Mouse (Mus musculus): ENCODE measurements around the gene Sprr2e. TPM values are rescaled to one million over a fixed set of nuclear protein-coding genes. Genes with fewer than 3 reads are reported as not detected.

Gene Sprr2e
- not detected in 2 replicates for polyA plus RNA-seq (2015; fragmentation: Nextera tagmentation; extraction: Ambion mirVana)

DNA sequence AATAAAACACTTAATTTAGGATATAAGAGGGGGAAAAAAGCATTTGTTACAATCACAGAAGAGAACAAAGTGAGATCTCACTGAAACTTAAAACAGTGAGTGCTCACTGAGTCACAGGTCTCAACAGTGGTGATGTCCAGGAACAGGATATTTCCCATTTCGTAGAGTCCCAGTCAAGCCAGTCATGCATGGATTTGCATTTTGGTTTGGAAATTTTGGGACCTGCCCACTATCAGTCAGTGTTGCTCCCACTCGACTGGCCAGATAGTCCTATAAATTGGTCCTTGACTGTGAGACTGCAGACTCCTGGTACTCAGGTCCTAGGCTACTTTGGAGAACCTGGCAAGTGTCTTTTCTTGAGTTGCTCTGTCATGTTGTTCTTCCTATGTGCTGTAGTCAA is at the start of gene Sprr2e:
Gene Sprr2e, plus strand, starts transcription at position 301 of the 400 bp plus-strand sequence.
- Histone ChIP-seq H3K4me3 (ENCODE audit: low read depth, low read length) (no peak within 1 kb of the TSS), H3K9ac (replicated peaks) (no peak within 1 kb of the TSS), H3K9me3 (ENCODE audit: low read length) (no peaks in the 10 kb centered on the region), H3K36me3 (replicated peaks; ENCODE audit: insufficient read depth, low read length) (no peaks in the 10 kb centered on the region), H3K27me3 (ENCODE audit: insufficient read depth, low read length) (no peaks in the 10 kb centered on the region), H3K4me1 (ENCODE audit: insufficient read depth) (no peaks in the 10 kb centered on the region), H3K27ac (ENCODE audit: low read depth) (no peak within 1 kb of the TSS), H3K4me2 (ENCODE audit: low read depth, low read length) (no peak within 1 kb of the TSS)
- WGBS (ENCODE audit: insufficient replicate concordance), result 63% methylated on average over 2 of the region's 2 CpGs
- DNase-seq (no peak), ATAC-seq (no peak)
- TF ChIP-seq EP300 (IDR thresholded peaks at IDR 0.05; ENCODE audit: low read depth), result no peak
- no peak for TF ChIP-seq CTCF (IDR thresholded peaks at IDR 0.05; ENCODE audit: low read depth)

GRCm38 (mm10) chr3:92307406-92307805 is 44.5 kb upstream of the Sprr2e start:
- H3K27ac ChIP-seq (ENCODE audit: low read depth), result no peak overlapping the region
- no peaks in the 10 kb centered on the region for H3K27me3 ChIP-seq (ENCODE audit: insufficient read depth, low read length)
- ATAC-seq (no peak), DNase-seq (no peak)
- no peaks in the 10 kb centered on the region for H3K9me3 ChIP-seq (ENCODE audit: low read length)
- WGBS (ENCODE audit: insufficient replicate concordance), result 70% methylated on average over 1 of the region's 1 CpGs
- no peak overlapping the region for H3K4me3 ChIP-seq (ENCODE audit: low read depth, low read length)
- no peak overlapping the region for H3K4me2 ChIP-seq (ENCODE audit: low read depth, low read length)
- no peak for TF ChIP-seq CTCF (IDR thresholded peaks at IDR 0.05; ENCODE audit: low read depth)
- no peak for TF ChIP-seq EP300 (IDR thresholded peaks at IDR 0.05; ENCODE audit: low read depth)
- H3K36me3 ChIP-seq (replicated peaks; ENCODE audit: insufficient read depth, low read length), result no peaks in the 10 kb centered on the region
- H3K4me1 ChIP-seq (ENCODE audit: insufficient read depth), result no peaks in the 10 kb centered on the region
- H3K9ac ChIP-seq (replicated peaks), result no peak overlapping the region

- no peak for TF ChIP-seq EP300 (IDR thresholded peaks at IDR 0.05; ENCODE audit: low read depth)
- TF ChIP-seq CTCF (IDR thresholded peaks at IDR 0.05; ENCODE audit: low read depth), result no peak
- no peak within 1 kb of the TSS for H3K9ac ChIP-seq (replicated peaks)
- H3K4me3 ChIP-seq (ENCODE audit: low read depth, low read length), result no peak within 1 kb of the TSS
- no peak for DNase-seq
- no peaks in the 10 kb centered on the region for H3K9me3 ChIP-seq (ENCODE audit: low read length)
- no peaks in the 10 kb centered on the region for H3K36me3 ChIP-seq (replicated peaks; ENCODE audit: insufficient read depth, low read length)
- WGBS (ENCODE audit: insufficient replicate concordance), result 60% methylated on average over 2 of the region's 2 CpGs
- ATAC-seq, result no peak
- no peak within 1 kb of the TSS for H3K27ac ChIP-seq (ENCODE audit: low read depth)
- no peak within 1 kb of the TSS for H3K4me2 ChIP-seq (ENCODE audit: low read depth, low read length)
- H3K27me3 ChIP-seq (ENCODE audit: insufficient read depth, low read length), result no peaks in the 10 kb centered on the region
- no peaks in the 10 kb centered on the region for H3K4me1 ChIP-seq (ENCODE audit: insufficient read depth)
Observed at GRCm38 (mm10) chr3:92316320-92316719, 35.6 kb upstream of the Sprr2e start, which contains the start of gene Sprr2b. TSS of gene Sprr2b (plus strand) at chr3:92316620.

GRCm38 (mm10) chr3:92317384-92317783 is 34.6 kb upstream of the Sprr2e start:
- DNase-seq (no peak), ATAC-seq (no peak)
- no peaks in the 10 kb centered on the region for H3K4me1 ChIP-seq (ENCODE audit: insufficient read depth)
- no peaks in the 10 kb centered on the region for H3K27me3 ChIP-seq (ENCODE audit: insufficient read depth, low read length)
- no peak overlapping the region for H3K4me3 ChIP-seq (ENCODE audit: low read depth, low read length)
- TF ChIP-seq EP300 (IDR thresholded peaks at IDR 0.05; ENCODE audit: low read depth), result no peak
- no peak for TF ChIP-seq CTCF (IDR thresholded peaks at IDR 0.05; ENCODE audit: low read depth)
- H3K27ac ChIP-seq (ENCODE audit: low read depth), result no peak overlapping the region
- H3K9ac ChIP-seq (replicated peaks), result no peak overlapping the region
- H3K4me2 ChIP-seq (ENCODE audit: low read depth, low read length), result no peak overlapping the region
- 60% methylated on average over 2 of the region's 2 CpGs for WGBS (ENCODE audit: insufficient replicate concordance)
- no peaks in the 10 kb centered on the region for H3K36me3 ChIP-seq (replicated peaks; ENCODE audit: insufficient read depth, low read length)
- H3K9me3 ChIP-seq (ENCODE audit: low read length), result no peaks in the 10 kb centered on the region

- Histone ChIP-seq H3K9ac (replicated peaks) (no peak overlapping the region), H3K4me2 (ENCODE audit: low read depth, low read length) (no peak overlapping the region), H3K27ac (ENCODE audit: low read depth) (no peak overlapping the region), H3K4me3 (ENCODE audit: low read depth, low read length) (no peak overlapping the region), H3K4me1 (ENCODE audit: insufficient read depth) (no peaks in the 10 kb centered on the region), H3K9me3 (ENCODE audit: low read length) (no peaks in the 10 kb centered on the region), H3K27me3 (ENCODE audit: insufficient read depth, low read length) (no peaks in the 10 kb centered on the region), H3K36me3 (replicated peaks; ENCODE audit: insufficient read depth, low read length) (no peaks in the 10 kb centered on the region)
- TF ChIP-seq CTCF (IDR thresholded peaks at IDR 0.05; ENCODE audit: low read depth) (no peak), EP300 (IDR thresholded peaks at IDR 0.05; ENCODE audit: low read depth) (no peak)
- 66% methylated on average over 1 of the region's 1 CpGs for WGBS (ENCODE audit: insufficient replicate concordance)
- ATAC-seq (no peak), DNase-seq (no peak)
Observed at GRCm38 (mm10) chr3:92336278-92336677, 15.7 kb upstream of the Sprr2e start.

DNA sequence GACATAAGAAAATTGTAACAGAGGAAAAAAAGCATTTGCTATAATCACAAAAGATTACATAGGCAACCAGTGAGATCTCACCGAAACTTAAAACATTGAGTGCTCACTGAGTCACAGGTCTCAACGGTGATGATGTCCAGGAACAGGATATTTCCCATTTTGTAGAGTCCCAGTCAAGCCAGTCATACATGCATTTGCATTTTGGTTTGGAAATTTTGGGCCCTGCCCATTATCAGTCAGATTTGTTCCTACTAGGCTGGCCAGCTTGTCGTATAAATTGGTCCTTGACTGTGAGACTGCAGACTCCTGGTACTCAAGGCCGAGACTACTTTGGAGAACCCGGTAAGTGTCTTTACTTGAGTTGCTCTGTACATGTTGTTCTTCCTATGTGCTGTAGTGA is 13.1 kb upstream of the Sprr2e start, which contains the start of gene Sprr2d:
Gene Sprr2d, plus strand, starts transcription at position 301 of the 400 bp plus-strand sequence.
- Histone ChIP-seq H3K36me3 (replicated peaks; ENCODE audit: insufficient read depth, low read length) (no peaks in the 10 kb centered on the region), H3K9ac (replicated peaks) (no peak within 1 kb of the TSS), H3K27ac (ENCODE audit: low read depth) (no peak within 1 kb of the TSS), H3K4me1 (ENCODE audit: insufficient read depth) (no peaks in the 10 kb centered on the region), H3K27me3 (ENCODE audit: insufficient read depth, low read length) (no peaks in the 10 kb centered on the region), H3K9me3 (ENCODE audit: low read length) (no peaks in the 10 kb centered on the region), H3K4me3 (ENCODE audit: low read depth, low read length) (no peak within 1 kb of the TSS), H3K4me2 (ENCODE audit: low read depth, low read length) (no peak within 1 kb of the TSS)
- DNase-seq (no peak), ATAC-seq (no peak)
- TF ChIP-seq CTCF (IDR thresholded peaks at IDR 0.05; ENCODE audit: low read depth) (no peak), EP300 (IDR thresholded peaks at IDR 0.05; ENCODE audit: low read depth) (no peak)
- WGBS (ENCODE audit: insufficient replicate concordance), result 85% methylated on average over 5 of the region's 5 CpGs

DNA sequence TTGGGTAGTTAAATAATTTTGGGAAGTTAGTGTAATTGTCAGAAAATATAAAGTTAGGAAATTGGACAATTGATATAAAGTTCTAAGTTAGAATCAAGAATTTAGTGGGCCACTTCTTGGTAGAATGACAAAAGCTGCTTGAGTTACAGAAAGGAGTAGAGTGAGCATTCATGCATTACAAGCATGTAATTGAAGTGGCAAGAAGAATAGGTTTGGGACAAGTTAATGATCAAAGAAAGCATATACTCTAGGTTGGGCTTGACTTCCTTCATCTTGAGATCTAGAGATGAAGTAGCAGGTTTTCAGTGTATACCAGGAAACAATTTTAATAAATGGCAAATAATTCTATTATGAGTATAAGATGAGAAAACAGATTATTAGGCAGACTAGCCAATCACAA is 9.7 kb downstream of the Sprr2e start:
- Histone ChIP-seq H3K4me3 (ENCODE audit: low read depth, low read length) (no peak overlapping the region), H3K4me1 (ENCODE audit: insufficient read depth) (no peaks in the 10 kb centered on the region), H3K27ac (ENCODE audit: low read depth) (no peak overlapping the region), H3K27me3 (ENCODE audit: insufficient read depth, low read length) (no peaks in the 10 kb centered on the region), H3K9ac (replicated peaks) (no peak overlapping the region), H3K4me2 (ENCODE audit: low read depth, low read length) (no peak overlapping the region), H3K9me3 (ENCODE audit: low read length) (peaks cover 2% of the 10 kb centered on the region; the same call in 1 of the 2 replicates), H3K36me3 (replicated peaks; ENCODE audit: insufficient read depth, low read length) (no peaks in the 10 kb centered on the region)
- TF ChIP-seq CTCF (IDR thresholded peaks at IDR 0.05; ENCODE audit: low read depth), result no peak
- no peak for TF ChIP-seq EP300 (IDR thresholded peaks at IDR 0.05; ENCODE audit: low read depth)
- no peak for DNase-seq
- ATAC-seq, result no peak
